Mouse (Mus musculus) CH12.LX (cell line): ENCODE results near the gene Prps1.

Source experiments
- CTCF ChIP-seq, 2 experiments: IDR thresholded peaks in 1 of 2; conservative IDR thresholded peaks in 1 of 2; 2 replicates each; pipeline ENCODE4 v1.5.1; 2011 to 2012; ENCODE audit warnings: low read depth in 2 of 2, low read length in 2 of 2, improper control_type of control experiment in 1 of 2, inconsistent platforms in 1 of 2, mild to moderate bottlenecking in 1 of 2, moderate library complexity in 1 of 2
- POLR2A ChIP-seq: IDR thresholded peaks from 2 replicates; pipeline ENCODE4 v1.6.1; 2011; ENCODE audit warnings: low read depth, mild to moderate bottlenecking, improper control_type of control experiment, low read length
- POLR2AphosphoS2 ChIP-seq: IDR thresholded peaks from 2 replicates; pipeline ENCODE4 v1.6.1; 2011; ENCODE audit warnings: low read depth, low read length, improper control_type of control experiment
- SIN3A ChIP-seq: IDR thresholded peaks from 2 replicates; pipeline ENCODE4 v1.6.1; 2012; ENCODE audit warnings: low read length, improper control_type of control experiment, inconsistent platforms
- USF1 ChIP-seq: IDR thresholded peaks from 2 replicates; pipeline ENCODE4 v1.6.1; 2014; ENCODE audit warnings: low read depth, mild to moderate bottlenecking, inconsistent platforms, low read length, improper control_type of control experiment
- ZMIZ1 ChIP-seq: IDR thresholded peaks from 2 replicates; pipeline ENCODE4 v1.6.1; 2012; ENCODE audit warnings: low read depth, mild to moderate bottlenecking, inconsistent platforms, low read length, improper control_type of control experiment

- no peak for TF ChIP-seq CTCF (conservative IDR thresholded peaks at IDR 0.05 in 1 of 2, IDR thresholded peaks at IDR 0.05 in 1 of 2; ENCODE audit: low read depth in 2 of 2, low read length in 2 of 2)
- no peak for TF ChIP-seq POLR2A
- TF ChIP-seq ZMIZ1: no peak
- no peak for TF ChIP-seq SIN3A
- no peak for TF ChIP-seq POLR2AphosphoS2
- no peak for TF ChIP-seq USF1
Measured at GRCm38 (mm10) chrX:140437906-140438305, 18.5 kb upstream of the Prps1 start.
